Mouse (Mus musculus) limb, embryonic 15.5 days (tissue): Measurements from ENCODE around the gene En2. TPM values are rescaled to one million over a fixed set of nuclear protein-coding genes. Genes with fewer than 3 reads are reported as not detected.
A peak's percentile ranks its signal among the peaks of the same experiment; 100 is the strongest.

ENCODE experiments used
- ATAC-seq: fragments of 200-750 bp; cut with Nextera tagmentation; 2 replicates; pipeline ENCODE4 v1.8.0; 2017; ENCODE audit warnings: low read depth, moderate TSS enrichment; ENCODE audit not compliant: insufficient number of reproducible peaks, low FRiP score, low TSS enrichment
- H3K27ac ChIP-seq: fragments of 300-500 bp; sonication (generic); 2 replicates; pipeline ENCODE4 v1.5.1; 2015; ENCODE audit warnings: moderate library complexity, mild to moderate bottlenecking, inconsistent platforms
- H3K27me3 ChIP-seq: fragments of 300-500 bp; sonication (generic); 2 replicates; pipeline ENCODE4 v1.6.1; 2015; ENCODE audit warnings: inconsistent platforms
- H3K36me3 ChIP-seq: fragments of 300-500 bp; sonication (generic); 2 replicates; pipeline ENCODE4 v1.6.1; 2015; ENCODE audit warnings: inconsistent platforms
- H3K4me1 ChIP-seq: fragments of 300-500 bp; sonication (generic); 2 replicates; pipeline ENCODE4 v1.6.1; 2015; ENCODE audit warnings: inconsistent platforms
- H3K4me2 ChIP-seq: fragments of 300-500 bp; sonication (generic); 2 replicates; pipeline ENCODE4 v1.6.1; 2015; ENCODE audit warnings: mild to moderate bottlenecking, inconsistent platforms
- H3K4me3 ChIP-seq: fragments of 300-500 bp; sonication (generic); 2 replicates; pipeline ENCODE4 v1.5.1; 2015; ENCODE audit warnings: mild to moderate bottlenecking, inconsistent platforms
- H3K9ac ChIP-seq: fragments of 300-500 bp; sonication (generic); 2 replicates; pipeline ENCODE4 v1.6.1; 2015; ENCODE audit warnings: inconsistent platforms
- H3K9me3 ChIP-seq: fragments of 300-500 bp; sonication (generic); 2 replicates; pipeline ENCODE4 v1.6.1; 2016; ENCODE audit warnings: inconsistent platforms
- WGBS: fragments of 180-500 bp; shearing (Covaris S2); methylation state at CpG from one replicate; pipeline ENCODE4 v1.1.7; 2015; 5-methylcytosine and 5-hydroxymethylcytosine counted together
- polyA plus RNA-seq: library from polyadenylated mRNA; unstranded; fragments of >200 nt; fragmentation: Nextera tagmentation; extraction: Ambion mirVana; gene quantifications from 2 replicates; pipeline ENCODE4 v1.2.1, GENCODE M21; 2015

Gene En2
- not detected in 2 replicates for polyA plus RNA-seq

DNA sequence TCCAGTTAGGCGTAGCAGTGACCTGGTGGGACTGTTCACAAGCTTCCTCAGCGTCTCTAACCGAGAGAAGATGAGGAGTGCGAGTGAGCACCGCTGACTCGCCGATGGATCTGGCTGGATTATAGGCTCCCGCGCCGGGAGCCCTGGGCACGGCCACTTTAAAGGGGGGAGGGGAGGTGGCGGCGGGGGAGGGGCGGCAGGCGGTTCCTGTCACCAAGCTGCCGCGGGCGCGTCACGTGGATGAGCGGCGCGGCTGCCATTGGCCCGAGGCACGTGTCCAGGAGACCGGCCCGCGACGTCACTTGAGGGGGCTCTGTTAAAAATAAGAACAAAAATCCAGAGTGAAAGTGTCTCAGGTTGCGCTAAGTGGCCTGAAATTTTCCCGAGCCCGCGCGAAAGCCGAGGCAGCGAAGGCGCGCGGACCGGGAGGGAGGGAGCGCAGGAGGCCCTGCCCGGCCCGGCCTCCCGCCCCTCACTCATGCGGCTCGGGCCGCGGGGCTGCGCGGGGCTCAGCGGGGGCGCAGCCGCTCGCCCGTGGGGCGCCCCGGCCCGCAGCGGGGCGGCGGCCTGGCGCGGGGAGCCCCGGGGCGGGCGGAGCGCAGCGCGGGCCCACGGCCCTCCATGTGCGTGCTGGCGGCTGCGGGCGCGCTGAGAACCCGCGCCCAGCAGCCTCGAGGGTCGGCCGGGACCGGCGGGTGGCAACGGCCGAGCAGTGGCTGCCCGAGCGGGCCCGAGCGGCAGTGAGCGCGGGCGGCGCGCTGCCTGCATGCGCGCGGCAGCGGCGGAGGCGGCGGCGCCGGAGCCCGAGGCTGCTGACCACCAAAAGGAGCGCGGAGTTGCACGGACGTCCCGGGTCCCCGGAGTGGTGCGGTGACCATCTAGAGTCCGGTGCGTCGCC, at the start of gene En2:
TSS of gene En2 (plus strand) at position 337 of the 898 bp plus-strand sequence.
- peaks cover 94% of the 10 kb centered on the region for H3K27me3 ChIP-seq
- H3K9ac ChIP-seq, result 0 out of 2 replicates have a peak within 1 kb of the TSS, but pooled peaks have one; percentile 8
- WGBS, result under 1% methylated on average over 84 of the region's 113 CpGs
- H3K4me3 ChIP-seq, result peak within 1 kb of the TSS; percentile 47
- H3K4me2 ChIP-seq, result peak within 1 kb of the TSS; percentile 94
- peak; percentile 35; the same call in 1 of the 2 replicates for ATAC-seq
- peaks cover 31% of the 10 kb centered on the region for H3K4me1 ChIP-seq
- no peak within 1 kb of the TSS for H3K27ac ChIP-seq
- no peaks in the 10 kb centered on the region for H3K9me3 ChIP-seq
- no peaks in the 10 kb centered on the region for H3K36me3 ChIP-seq

DNA sequence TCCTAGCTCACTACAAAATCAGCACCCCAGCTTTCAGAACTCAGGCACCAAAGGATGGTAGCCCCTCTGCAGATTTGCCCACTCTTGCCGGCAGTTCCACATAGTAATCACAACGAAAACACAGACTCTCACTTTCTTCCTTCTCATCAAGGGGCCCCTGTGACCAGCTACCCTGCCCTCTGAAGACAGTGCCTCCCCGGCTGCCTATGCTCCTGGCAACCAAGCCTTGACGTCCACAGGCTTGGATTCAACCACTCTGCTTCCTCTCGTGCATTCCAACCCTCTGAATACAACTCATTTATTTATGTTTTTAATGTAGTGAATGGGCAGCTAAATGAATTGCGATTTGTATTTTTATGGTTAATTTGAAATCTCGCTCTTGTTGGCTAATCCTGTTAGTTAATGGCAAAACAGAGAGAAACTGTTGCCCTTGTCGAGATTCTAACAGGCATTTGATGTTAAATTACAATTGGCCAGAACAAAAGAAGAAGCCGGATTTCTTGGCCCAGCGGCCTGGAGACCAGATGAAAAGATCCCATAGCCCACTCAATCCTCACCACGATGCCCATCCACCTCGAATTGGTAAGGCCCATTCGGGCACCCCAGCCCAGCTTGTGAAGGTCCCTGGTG, 48.1 kb upstream of the En2 start:
- no peak overlapping the region for H3K4me3 ChIP-seq
- WGBS, result 6% methylated on average over 13 of the region's 13 CpGs

DNA sequence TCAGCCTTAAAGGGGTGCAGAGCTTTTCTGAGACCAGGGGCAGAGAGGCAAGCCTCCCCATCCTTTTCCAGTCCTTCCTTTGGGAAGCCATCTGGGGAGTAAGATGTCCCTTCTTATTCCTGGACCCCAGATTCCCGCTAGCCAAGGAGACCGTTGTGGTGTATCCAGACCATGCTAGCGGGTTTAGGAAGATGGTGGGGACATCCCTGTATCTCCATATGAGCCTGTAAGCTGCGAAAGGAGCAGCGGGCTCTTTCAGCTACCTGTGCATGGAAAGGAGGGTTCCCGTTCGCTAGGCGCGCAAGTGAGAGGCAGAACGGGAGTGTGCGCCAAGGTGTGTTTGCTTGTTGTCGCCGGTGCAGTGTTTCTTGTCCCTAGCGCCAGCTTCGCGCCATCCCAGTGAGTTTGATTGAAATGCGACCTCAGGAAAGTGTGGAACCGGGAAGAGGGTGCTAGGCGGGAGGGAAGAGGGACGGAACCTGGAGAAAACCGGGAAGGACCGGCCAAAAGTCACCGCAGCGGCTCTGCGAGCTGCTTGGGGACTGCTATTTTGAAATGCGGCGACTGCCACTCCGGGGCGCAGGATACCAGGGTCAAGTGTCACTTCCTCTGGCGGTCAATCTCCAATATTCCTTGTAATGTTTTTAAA, 47.5 kb upstream of the En2 start:
- Histone ChIP-seq H3K9ac (no peak overlapping the region), H3K4me3 (peak overlapping the region; percentile 11), H3K9me3 (no peaks in the 10 kb centered on the region), H3K27ac (no peak overlapping the region), H3K4me1 (peaks cover 3% of the 10 kb centered on the region), H3K27me3 (peaks cover 67% of the 10 kb centered on the region), H3K4me2 (peak overlapping the region; percentile 12), H3K36me3 (no peaks in the 10 kb centered on the region)
- ATAC-seq, result no peak
- WGBS, result under 1% methylated on average over 30 of the region's 30 CpGs

More for the DNA sequence above, 48.1 kb upstream of the En2 start:
- Histone ChIP-seq H3K9me3 (no peaks in the 10 kb centered on the region), H3K36me3 (no peaks in the 10 kb centered on the region), H3K27me3 (peaks cover 64% of the 10 kb centered on the region), H3K27ac (no peak overlapping the region), H3K4me1 (peaks cover 3% of the 10 kb centered on the region), H3K9ac (no peak overlapping the region), H3K4me2 (no peak overlapping the region)
- no peak for ATAC-seq

DNA sequence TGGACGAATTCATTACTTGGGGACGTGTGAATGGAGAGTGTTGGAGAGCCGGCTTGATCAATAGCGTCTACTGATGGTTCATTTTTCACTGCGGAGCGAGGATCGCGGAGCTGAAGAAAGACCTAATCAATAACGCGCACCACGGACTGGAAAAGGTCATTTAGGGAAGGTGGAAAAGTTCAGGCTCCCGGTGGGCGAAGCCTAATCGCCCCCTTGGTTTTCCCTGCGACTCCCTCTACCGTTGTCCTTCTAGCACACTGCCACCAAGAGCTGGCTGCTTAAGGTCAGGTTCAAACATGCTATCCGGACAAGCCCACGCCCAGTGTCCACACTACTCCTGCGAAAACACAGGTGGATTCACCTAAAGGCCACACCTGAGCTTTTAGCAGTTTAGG, 47.0 kb upstream of the En2 start:
- ATAC-seq, result no peak
- Histone ChIP-seq H3K9me3 (no peaks in the 10 kb centered on the region), H3K4me3 (peak overlapping the region; percentile 11; the same call in 1 of the 2 replicates), H3K36me3 (no peaks in the 10 kb centered on the region), H3K27me3 (peaks cover 70% of the 10 kb centered on the region), H3K4me2 (peak overlapping the region; percentile 12), H3K27ac (no peak overlapping the region), H3K9ac (no peak overlapping the region), H3K4me1 (peaks cover 9% of the 10 kb centered on the region)
- 1% methylated on average over 19 of the region's 19 CpGs for WGBS

DNA sequence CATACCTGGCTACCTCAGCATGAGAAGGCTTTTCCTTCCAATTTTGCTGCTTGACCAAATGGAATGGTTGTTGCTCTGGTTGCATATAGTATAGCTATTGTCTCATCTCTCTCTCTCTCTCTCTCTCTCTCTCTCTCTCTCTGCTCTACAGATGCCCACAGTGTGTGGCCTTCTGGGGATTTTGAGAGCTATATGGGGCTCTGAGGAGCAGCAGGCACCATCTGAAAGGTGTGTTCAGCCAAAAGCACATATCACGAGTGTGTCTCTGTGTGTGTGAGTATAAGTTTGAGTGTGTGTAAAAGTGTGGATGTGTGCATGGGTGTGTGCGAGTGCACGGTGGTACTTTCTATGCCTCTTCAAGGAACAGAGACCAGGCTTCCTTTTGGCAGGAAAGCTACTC, 45.9 kb upstream of the En2 start:
- no peak overlapping the region for H3K4me2 ChIP-seq
- no peak overlapping the region for H3K4me3 ChIP-seq
- peaks cover 9% of the 10 kb centered on the region for H3K4me1 ChIP-seq
- no peak overlapping the region for H3K27ac ChIP-seq
- no peak overlapping the region for H3K9ac ChIP-seq
- 38% methylated on average over 3 of the region's 3 CpGs for WGBS
- H3K27me3 ChIP-seq, result peaks cover 78% of the 10 kb centered on the region
- no peaks in the 10 kb centered on the region for H3K9me3 ChIP-seq
- ATAC-seq, result no peak
- no peaks in the 10 kb centered on the region for H3K36me3 ChIP-seq

DNA sequence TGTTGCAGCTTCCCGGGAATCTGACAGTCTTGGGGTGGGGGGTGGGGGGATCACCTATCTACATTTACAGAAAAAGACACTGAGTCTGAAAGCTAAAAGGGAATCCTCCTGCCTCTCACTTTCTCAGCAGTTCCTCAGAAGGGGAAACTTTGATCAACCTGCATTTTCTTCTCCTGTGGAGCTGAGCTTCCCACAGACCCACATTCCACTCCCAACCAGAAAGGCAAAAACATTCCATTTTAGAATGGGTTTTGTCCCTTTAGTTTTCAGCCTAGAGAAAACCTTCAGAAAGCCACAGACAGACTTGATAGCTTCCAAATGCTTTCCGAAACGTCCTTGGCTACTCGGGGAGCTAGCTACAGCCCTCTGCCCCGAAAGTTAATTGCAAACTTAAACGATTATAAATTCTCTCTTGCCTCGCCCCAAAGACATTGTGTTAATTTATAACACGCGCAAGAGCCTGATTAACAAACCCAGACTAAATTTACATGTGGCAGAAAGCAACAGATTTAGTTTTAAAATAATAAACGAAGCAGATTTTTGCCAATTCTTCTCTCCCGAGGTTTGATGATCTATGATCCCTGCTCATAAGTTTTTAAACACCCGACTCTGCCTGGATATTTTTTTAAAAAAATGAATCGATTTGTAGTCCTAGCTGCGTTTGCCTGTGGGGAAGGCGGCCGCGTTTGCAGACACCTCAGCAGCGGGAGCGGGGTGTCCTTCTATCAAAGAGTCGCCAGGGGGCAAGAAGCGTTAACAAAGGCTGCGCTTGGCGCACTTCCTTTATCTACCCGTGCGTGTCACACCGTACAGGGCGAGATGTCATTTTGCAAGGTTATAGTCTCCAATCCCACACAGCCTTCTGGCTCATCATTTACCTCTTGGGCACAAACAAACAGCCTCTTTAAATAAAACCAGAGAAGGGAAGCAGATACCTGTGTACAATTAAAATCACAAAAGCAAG, 42.7 kb upstream of the En2 start:
- ATAC-seq, result no peak
- no peak overlapping the region for H3K4me2 ChIP-seq
- no peaks in the 10 kb centered on the region for H3K36me3 ChIP-seq
- H3K4me3 ChIP-seq, result no peak overlapping the region
- H3K27me3 ChIP-seq, result peaks cover 92% of the 10 kb centered on the region
- peaks cover 9% of the 10 kb centered on the region for H3K4me1 ChIP-seq
- no peaks in the 10 kb centered on the region for H3K9me3 ChIP-seq
- WGBS, result 1% methylated on average over 27 of the region's 27 CpGs
- no peak overlapping the region for H3K9ac ChIP-seq
- no peak overlapping the region for H3K27ac ChIP-seq

DNA sequence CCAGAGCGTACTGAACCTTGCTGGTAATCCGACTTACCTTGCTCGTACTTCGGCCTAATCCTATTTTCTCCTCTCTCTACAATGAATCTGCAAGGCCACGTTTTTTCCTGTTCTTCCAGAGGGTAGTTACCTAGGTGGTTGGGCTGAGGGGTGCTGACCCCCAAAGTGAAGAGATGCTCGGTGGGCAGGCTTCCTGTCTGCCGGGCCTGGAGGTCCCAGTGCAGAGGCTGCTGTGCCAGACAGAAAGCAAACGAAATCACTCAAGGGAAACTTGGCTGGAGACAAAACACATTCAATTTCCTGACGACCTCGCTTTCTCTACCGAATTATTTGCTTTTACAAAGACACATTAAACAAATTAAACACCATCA, 42.1 kb upstream of the En2 start:
- Histone ChIP-seq H3K9ac (no peak overlapping the region), H3K27ac (no peak overlapping the region), H3K36me3 (no peaks in the 10 kb centered on the region), H3K4me2 (no peak overlapping the region), H3K27me3 (peaks cover 92% of the 10 kb centered on the region), H3K4me1 (peaks cover 6% of the 10 kb centered on the region; the same call in 1 of the 2 replicates), H3K9me3 (no peaks in the 10 kb centered on the region), H3K4me3 (no peak overlapping the region)
- WGBS, result 4% methylated on average over 11 of the region's 11 CpGs
- no peak for ATAC-seq

DNA sequence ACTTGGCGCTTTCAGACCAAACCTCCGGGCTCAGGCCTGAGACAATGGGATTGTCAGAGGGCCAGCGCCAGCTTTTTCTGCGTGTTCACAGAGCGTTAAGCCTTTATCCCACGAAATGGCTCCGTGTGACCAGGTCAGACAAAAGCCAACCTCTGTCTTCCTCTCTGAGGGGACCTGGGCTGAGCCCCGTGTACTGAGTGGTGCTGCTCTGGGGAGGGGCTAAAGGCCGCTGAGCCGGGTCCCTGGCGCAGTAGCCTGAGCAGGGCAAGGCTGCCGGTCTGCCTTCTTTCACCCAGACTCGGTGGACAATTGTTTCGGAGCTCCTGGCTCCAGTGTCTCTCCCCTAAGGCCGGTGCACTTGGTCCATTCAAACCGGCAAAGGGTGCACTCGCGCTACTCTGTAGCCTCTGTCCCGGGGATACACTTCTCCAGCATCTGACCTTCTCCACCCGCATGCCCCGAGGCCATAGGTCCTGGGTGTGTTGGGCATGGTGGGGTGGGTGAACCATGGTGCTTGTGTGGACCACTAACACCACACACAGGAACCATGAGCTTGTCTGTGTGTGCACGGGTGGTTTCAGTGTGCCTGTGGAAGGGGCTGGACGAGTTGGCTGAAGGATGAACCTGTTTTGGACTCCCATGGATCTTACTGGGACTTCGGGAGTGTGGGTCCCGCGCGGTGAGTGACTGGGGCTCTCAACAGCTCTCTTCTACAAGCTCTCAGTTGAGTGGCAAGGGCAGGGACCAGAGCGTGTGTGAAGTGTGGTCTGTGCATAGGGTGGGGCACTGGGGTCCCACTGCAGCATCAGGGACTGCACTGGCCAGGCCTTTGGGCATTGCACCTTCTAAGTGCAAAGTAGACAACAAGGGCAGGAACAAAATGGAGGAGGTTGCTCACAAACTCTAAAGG, 40.9 kb upstream of the En2 start:
- WGBS, result 5% methylated on average over 28 of the region's 28 CpGs
- no peak overlapping the region for H3K27ac ChIP-seq
- H3K9ac ChIP-seq, result no peak overlapping the region
- no peak overlapping the region for H3K4me2 ChIP-seq
- no peak overlapping the region for H3K4me3 ChIP-seq
- H3K4me1 ChIP-seq, result peaks cover 6% of the 10 kb centered on the region; the same call in 1 of the 2 replicates
- no peak for ATAC-seq
- no peaks in the 10 kb centered on the region for H3K9me3 ChIP-seq
- H3K27me3 ChIP-seq, result peaks cover 89% of the 10 kb centered on the region
- H3K36me3 ChIP-seq, result no peaks in the 10 kb centered on the region

DNA sequence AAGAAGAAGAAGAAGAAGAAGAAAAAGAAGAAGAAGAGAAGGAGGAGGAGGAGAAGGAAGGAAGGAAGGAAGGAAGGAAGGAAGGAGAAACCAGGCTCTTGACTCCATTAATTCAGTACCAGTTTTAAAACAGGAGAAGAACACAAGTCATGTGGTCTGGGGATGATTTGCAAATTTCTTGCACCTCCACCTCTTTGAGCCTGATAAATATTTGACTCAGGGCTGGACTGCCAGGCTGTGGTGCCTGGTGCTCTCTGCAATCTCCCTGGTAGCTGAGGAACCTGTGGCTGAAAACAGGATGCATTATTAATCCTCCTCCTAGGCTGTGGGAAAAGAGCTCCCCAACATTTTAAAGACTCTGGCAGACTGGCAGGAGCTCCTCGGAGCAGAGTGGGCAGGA, 36.6 kb upstream of the En2 start:
- Histone ChIP-seq H3K4me2 (no peak overlapping the region), H3K9ac (no peak overlapping the region), H3K36me3 (no peaks in the 10 kb centered on the region), H3K4me1 (no peaks in the 10 kb centered on the region; the same call in 1 of the 2 replicates), H3K27me3 (peaks cover 65% of the 10 kb centered on the region), H3K4me3 (no peak overlapping the region), H3K27ac (no peak overlapping the region), H3K9me3 (no peaks in the 10 kb centered on the region)
- no peak for ATAC-seq
- WGBS, result 41% methylated on average over 1 of the region's 1 CpGs

DNA sequence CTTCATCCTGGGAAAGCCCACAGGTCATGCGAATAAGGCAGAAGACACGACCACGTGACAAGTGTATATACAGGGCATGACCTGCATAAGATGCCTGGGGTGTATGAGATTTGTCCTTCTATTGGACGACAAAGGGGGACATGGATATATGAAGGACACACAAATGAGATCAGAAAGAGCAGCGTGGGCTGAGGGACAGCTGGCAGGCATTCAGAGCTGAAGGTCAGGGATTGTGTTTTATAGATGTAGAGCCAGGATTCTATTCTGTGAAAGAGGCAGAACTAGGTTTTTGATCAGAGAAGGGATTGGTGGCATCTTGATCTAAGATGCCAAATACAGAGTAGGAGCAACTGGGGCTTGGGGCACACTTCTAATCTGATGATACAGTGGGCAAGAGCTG, 33.3 kb upstream of the En2 start:
- no peak overlapping the region for H3K4me3 ChIP-seq
- no peaks in the 10 kb centered on the region for H3K4me1 ChIP-seq

More for the DNA sequence above, 33.3 kb upstream of the En2 start:
- Histone ChIP-seq H3K4me2 (no peak overlapping the region), H3K27ac (no peak overlapping the region), H3K36me3 (no peaks in the 10 kb centered on the region), H3K9ac (no peak overlapping the region), H3K9me3 (no peaks in the 10 kb centered on the region), H3K27me3 (peaks cover 52% of the 10 kb centered on the region)
- ATAC-seq, result no peak
- WGBS, result 81% methylated on average over 5 of the region's 5 CpGs
